Mouse (Mus musculus): Measurements from ENCODE around the gene Psmc3.

- no peak for TF ChIP-seq CTCF (conservative IDR thresholded peaks at IDR 0.05; ENCODE audit: low read length)
- no peak for TF ChIP-seq NANOG (IDR thresholded peaks at IDR 0.05; ENCODE audit: borderline replicate concordance, low read length)
- no peak for TF ChIP-seq POU5F1 (IDR thresholded peaks at IDR 0.05; ENCODE audit: borderline replicate concordance, low read length)
Measured at GRCm38 (mm10) chr2:91088987-91089386, 35.2 kb downstream of the Psmc3 start.
